In genomic region chr12:9924561-9924960, GRCm38 (mm10) we compare ENCODE assay signal across 16 mouse cellular contexts.
DNase-seq lines count a peak whose midpoint lies in the region; ATAC-seq and TF ChIP-seq lines count a peak whose summit lies in the region.
"Had no signal": no experiment of that assay in that cellular context is flagged by ENCODE, and none has a peak within 500 bp of the region (broad histone marks: within the 10 kb centered on the region; RNA-seq: fewer than 3 reads in every experiment).

No protein-coding gene starts in this region.

- H3K9ac ChIP-seq in forebrain, postnatal 0 days, result no peak overlapping the region
- H3K9ac ChIP-seq in forebrain, embryonic 15.5 days (replicated peaks), result no peak overlapping the region
- H3K9ac ChIP-seq in heart, embryonic 11.5 days (ENCODE audit: low read depth, low read length), result no peak overlapping the region
- no peak overlapping the region for H3K9ac ChIP-seq in lung, embryonic 15.5 days
- H3K9ac ChIP-seq: embryonic facial prominence, embryonic 15.5 days; forebrain, embryonic 12.5 days; midbrain, embryonic 13.5 days; stomach, embryonic 15.5 days had no signal

- H3K27ac ChIP-seq in forebrain, postnatal 0 days (ENCODE audit: low read depth, low read length), result no peak overlapping the region
- H3K27ac ChIP-seq in forebrain, embryonic 15.5 days (replicated peaks), result no peak overlapping the region
- H3K27ac ChIP-seq in heart, embryonic 11.5 days (ENCODE audit: low read depth, low read length), result no peak overlapping the region
- peak overlapping the region; percentile 41; the same call in 1 of the 2 replicates for H3K27ac ChIP-seq in lung, embryonic 15.5 days
- H3K27ac ChIP-seq: embryonic facial prominence, embryonic 15.5 days; forebrain, embryonic 12.5 days; midbrain, embryonic 13.5 days; stomach, embryonic 15.5 days had no signal

- peak; percentile 8; the same call in 1 of the 2 replicates for ATAC-seq in forebrain, postnatal 0 days
- no peak for ATAC-seq in forebrain, embryonic 15.5 days (replicated peaks)
- ATAC-seq in heart, embryonic 11.5 days (replicated peaks; ENCODE audit: insufficient number of reproducible peaks, low FRiP score, low TSS enrichment), result no peak
- ATAC-seq in lung, embryonic 15.5 days (ENCODE audit: borderline replicate concordance, extremely low read depth, low FRiP score, low TSS enrichment), result no peak
- ATAC-seq: midbrain, embryonic 13.5 days had no signal

- no peaks in the 10 kb centered on the region for H3K9me3 ChIP-seq in forebrain, postnatal 0 days (ENCODE audit: low read length)
- no peaks in the 10 kb centered on the region for H3K9me3 ChIP-seq in forebrain, embryonic 15.5 days
- H3K9me3 ChIP-seq in heart, embryonic 11.5 days (replicated peaks; ENCODE audit: control insufficient read depth, low read length), result no peaks in the 10 kb centered on the region
- H3K9me3 ChIP-seq in lung, embryonic 15.5 days, result no peaks in the 10 kb centered on the region
- H3K9me3 ChIP-seq: embryonic facial prominence, embryonic 15.5 days; forebrain, embryonic 12.5 days; midbrain, embryonic 13.5 days; stomach, embryonic 15.5 days had no signal

- no peaks in the 10 kb centered on the region for H3K27me3 ChIP-seq in forebrain, postnatal 0 days (ENCODE audit: insufficient read depth, low read length)
- no peaks in the 10 kb centered on the region for H3K27me3 ChIP-seq in forebrain, embryonic 15.5 days
- no peaks in the 10 kb centered on the region for H3K27me3 ChIP-seq in heart, embryonic 11.5 days (ENCODE audit: control insufficient read depth, insufficient read depth, low read length)
- H3K27me3 ChIP-seq in lung, embryonic 15.5 days, result no peaks in the 10 kb centered on the region
- H3K27me3 ChIP-seq: embryonic facial prominence, embryonic 15.5 days; forebrain, embryonic 12.5 days; midbrain, embryonic 13.5 days; stomach, embryonic 15.5 days had no signal

- H3K36me3 ChIP-seq in forebrain, postnatal 0 days (ENCODE audit: insufficient read depth), result no peaks in the 10 kb centered on the region
- no peaks in the 10 kb centered on the region for H3K36me3 ChIP-seq in forebrain, embryonic 15.5 days
- H3K36me3 ChIP-seq in heart, embryonic 11.5 days (ENCODE audit: control insufficient read depth, insufficient read depth, low read length), result no peaks in the 10 kb centered on the region
- no peaks in the 10 kb centered on the region for H3K36me3 ChIP-seq in lung, embryonic 15.5 days
- H3K36me3 ChIP-seq: embryonic facial prominence, embryonic 15.5 days; forebrain, embryonic 12.5 days; midbrain, embryonic 13.5 days; stomach, embryonic 15.5 days had no signal

- no peak for TF ChIP-seq POLR2A in brain, embryonic 14.5 days (IDR thresholded peaks at IDR 0.05; ENCODE audit: borderline replicate concordance, extremely low read depth, insufficient read depth, insufficient read length, poor library complexity, severe bottlenecking)

- H3K4me3 ChIP-seq in forebrain, postnatal 0 days (ENCODE audit: low read depth, low read length), result no peak overlapping the region
- no peak overlapping the region for H3K4me3 ChIP-seq in forebrain, embryonic 15.5 days
- no peak overlapping the region for H3K4me3 ChIP-seq in heart, embryonic 11.5 days (ENCODE audit: low read depth, low read length)
- H3K4me3 ChIP-seq in lung, embryonic 15.5 days, result no peak overlapping the region
- H3K4me3 ChIP-seq: embryonic facial prominence, embryonic 15.5 days; forebrain, embryonic 12.5 days; midbrain, embryonic 13.5 days; stomach, embryonic 15.5 days had no signal

- no peaks in the 10 kb centered on the region for H3K4me1 ChIP-seq in forebrain, postnatal 0 days (ENCODE audit: insufficient read depth)
- no peaks in the 10 kb centered on the region for H3K4me1 ChIP-seq in forebrain, embryonic 15.5 days
- H3K4me1 ChIP-seq in heart, embryonic 11.5 days (ENCODE audit: control insufficient read depth, insufficient read depth, low read length), result no peaks in the 10 kb centered on the region
- peaks cover 6% of the 10 kb centered on the region; the same call in 1 of the 2 replicates for H3K4me1 ChIP-seq in lung, embryonic 15.5 days
- H3K4me1 ChIP-seq: embryonic facial prominence, embryonic 15.5 days; forebrain, embryonic 12.5 days; midbrain, embryonic 13.5 days; stomach, embryonic 15.5 days had no signal

- H3K4me2 ChIP-seq in forebrain, postnatal 0 days (ENCODE audit: low read depth), result no peak overlapping the region
- H3K4me2 ChIP-seq in forebrain, embryonic 15.5 days (replicated peaks), result no peak overlapping the region
- H3K4me2 ChIP-seq in heart, embryonic 11.5 days, result no peak overlapping the region
- H3K4me2 ChIP-seq in lung, embryonic 15.5 days, result no peak overlapping the region
- H3K4me2 ChIP-seq: embryonic facial prominence, embryonic 15.5 days; forebrain, embryonic 12.5 days; midbrain, embryonic 13.5 days; stomach, embryonic 15.5 days had no signal

- intact Hi-C loops in heart, postnatal 14 days (cut with DNase I), result loop anchor here (5.0 kb wide), 1 partner anchor 352 kb away; the partner anchor contains the start of gene Osr1

- TF ChIP-seq CTCF in forebrain, postnatal 0 days (IDR thresholded peaks at IDR 0.05; ENCODE audit: low read depth), result no peak
- no peak for TF ChIP-seq CTCF in brain, embryonic 14.5 days (IDR thresholded peaks at IDR 0.05; ENCODE audit: borderline replicate concordance, extremely low read depth, insufficient read depth, insufficient read length)

- 67% methylated on average over 3 of the region's 3 CpGs for WGBS in forebrain, postnatal 0 days
- WGBS in forebrain, embryonic 15.5 days, result 69% methylated on average over 3 of the region's 3 CpGs
- WGBS in heart, embryonic 11.5 days (ENCODE audit: insufficient replicate concordance), result 63% methylated on average over 3 of the region's 3 CpGs
- WGBS in lung, embryonic 15.5 days, result 38% methylated on average over 3 of the region's 3 CpGs

- DNase-seq in forebrain, postnatal 0 days, result no peak
- DNase-seq in heart, postnatal 14 days, result peak; percentile 19 to 26
- no peak for DNase-seq in lung, postnatal 4 days
- peak; percentile 11 for DNase-seq in brain, embryonic 14.5 days (ENCODE audit: low read depth)
- DNase-seq: B cell, adult 2 months; cerebellum, adult 11 months; right cerebral cortex, adult 18-20 months; spleen, adult 18-20 months; thymus, postnatal 14 days had no signal

Comparison
In these comparisons a context has a peak if more than half of its experiments do, and no peak if none do; other contexts are left out.
1. DNase-seq: peak in heart, postnatal 14 days (2 of 2) and brain, embryonic 14.5 days (single experiment); none in forebrain, postnatal 0 days (single experiment) and lung, postnatal 4 days (0 of 2).